Mouse (Mus musculus) E14TG2a.4 (cell line): ENCODE measurements around the gene Hps4.

Experiments used
- H3K27me3 ChIP-seq: 2 replicates; pipeline ENCODE4 v1.6.1; 2014; ENCODE audit warnings: low read length, control low read depth; ENCODE audit not compliant: insufficient read depth
- H3K36me3 ChIP-seq: 2 replicates; pipeline ENCODE4 v1.6.1; 2014; ENCODE audit warnings: low read length, control low read depth; ENCODE audit not compliant: insufficient read depth
- H3K4me1 ChIP-seq: replicated peaks from 2 replicates; pipeline ENCODE4 v1.6.1; 2014; ENCODE audit warnings: low read depth, low read length, control low read depth
- H3K4me3 ChIP-seq: replicated peaks from 2 replicates; pipeline ENCODE4 v1.5.1; 2014; ENCODE audit warnings: mild to moderate bottlenecking, low read length
- H3K9me3 ChIP-seq: 2 replicates; pipeline ENCODE4 v1.6.1; 2014; ENCODE audit warnings: low read length, control low read depth
- CTCF ChIP-seq: conservative IDR thresholded peaks from 2 replicates; pipeline ENCODE4 v1.5.1; 2014; ENCODE audit warnings: low read length
- NANOG ChIP-seq: IDR thresholded peaks from 2 replicates; pipeline ENCODE4 v1.6.1; 2014; ENCODE audit warnings: borderline replicate concordance, low read length, mixed read lengths
- POU5F1 ChIP-seq: IDR thresholded peaks from 2 replicates; pipeline ENCODE4 v1.6.1; 2014; ENCODE audit warnings: low read length, borderline replicate concordance

The Hps4 gene

GRCm38 (mm10) chr5:112342463-112343204, at the start of gene Hps4, which contains the start of gene Srrd:
Hps4 (plus strand) TSS chr5:112343083.
Srrd (minus strand) TSS chr5:112343040.
- Histone ChIP-seq H3K4me1 (peaks cover 26% of the 10 kb centered on the region), H3K27me3 (no peaks in the 10 kb centered on the region), H3K4me3 (peak within 1 kb of the TSS; percentile 96), H3K9me3 (no peaks in the 10 kb centered on the region), H3K36me3 (peaks cover 66% of the 10 kb centered on the region)
- TF ChIP-seq NANOG (no peak), CTCF (no peak), POU5F1 (no peak)

DNA sequence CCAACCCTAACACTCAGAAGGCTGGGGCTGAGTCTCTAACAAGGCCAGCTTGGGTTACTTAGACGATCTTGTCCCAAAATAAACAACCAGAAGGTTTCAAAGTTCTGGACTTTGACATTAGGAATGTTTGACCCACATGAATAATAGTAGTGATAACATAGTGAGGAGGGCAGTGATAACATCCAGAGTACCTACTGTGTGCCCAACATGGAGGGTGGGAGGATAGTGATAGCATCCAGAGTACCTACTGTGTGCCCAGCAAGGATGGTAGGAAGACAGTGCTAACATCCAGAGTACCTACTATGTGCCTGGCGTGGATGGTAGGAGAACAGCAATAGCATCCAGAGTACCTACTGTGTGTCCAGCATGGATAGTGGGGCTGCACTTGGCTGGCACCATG, 49.1 kb upstream of the Hps4 start:
- Histone ChIP-seq H3K4me1 (peaks cover 96% of the 10 kb centered on the region), H3K27me3 (no peaks in the 10 kb centered on the region), H3K9me3 (no peaks in the 10 kb centered on the region), H3K36me3 (peaks cover 12% of the 10 kb centered on the region), H3K4me3 (no peak overlapping the region)
- TF ChIP-seq NANOG (no peak), POU5F1 (no peak), CTCF (no peak)

DNA sequence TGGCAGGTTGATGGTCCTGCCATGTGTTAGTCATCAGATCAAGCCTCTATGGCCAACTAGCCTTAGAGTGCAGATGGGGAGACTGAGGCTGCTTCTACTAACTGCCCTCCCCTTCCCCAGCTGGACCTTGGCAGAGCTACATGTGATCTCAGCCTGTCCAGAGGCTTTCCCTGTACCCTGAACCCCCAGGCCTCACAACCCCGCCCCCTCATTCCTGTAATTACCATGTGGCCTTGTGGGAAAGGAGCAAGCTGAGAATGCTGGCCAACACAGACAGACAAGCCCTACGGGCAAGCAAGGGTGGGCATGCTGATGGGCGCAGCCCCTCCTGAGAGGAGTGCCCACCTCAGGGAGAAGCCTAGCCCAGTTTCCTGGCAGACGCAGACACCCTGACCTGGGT, 48.2 kb upstream of the Hps4 start:
- H3K36me3 ChIP-seq, result peaks cover 12% of the 10 kb centered on the region
- no peaks in the 10 kb centered on the region for H3K9me3 ChIP-seq
- peak overlapping the region; percentile 52 for H3K4me3 ChIP-seq
- no peaks in the 10 kb centered on the region for H3K27me3 ChIP-seq
- peaks cover 99% of the 10 kb centered on the region for H3K4me1 ChIP-seq
- TF ChIP-seq CTCF (no peak), NANOG (no peak), POU5F1 (no peak)

- Histone ChIP-seq H3K36me3 (peaks cover 12% of the 10 kb centered on the region), H3K27me3 (no peaks in the 10 kb centered on the region), H3K4me1 (peaks cover 99% of the 10 kb centered on the region), H3K4me3 (peak overlapping the region; percentile 52), H3K9me3 (no peaks in the 10 kb centered on the region)
- no peak; the same call in 1 of the 2 replicates for TF ChIP-seq NANOG
- peak; percentile 70 for TF ChIP-seq POU5F1
- TF ChIP-seq CTCF, result no peak
Measured at GRCm38 (mm10) chr5:112295162-112295561, 47.7 kb upstream of the Hps4 start.

DNA sequence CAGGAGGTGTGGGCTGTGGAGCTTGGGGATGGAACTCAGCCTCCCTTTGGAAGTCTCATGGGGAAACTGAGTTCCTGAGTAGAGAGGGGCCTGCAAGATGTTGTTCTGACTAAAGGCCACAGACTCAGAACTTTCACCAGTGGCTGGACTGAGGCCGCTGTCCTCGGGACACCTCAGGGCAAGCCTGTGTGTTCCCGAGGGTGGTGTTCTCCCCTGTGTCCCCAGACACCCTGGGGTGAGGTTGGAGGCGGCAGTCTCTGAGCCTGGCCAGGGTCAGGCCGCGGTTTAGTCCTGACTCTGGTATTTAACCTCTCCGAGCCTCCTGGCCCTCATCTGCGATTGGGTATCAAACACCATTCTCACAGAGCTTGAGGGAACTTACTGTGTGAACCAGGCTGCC, 47.3 kb upstream of the Hps4 start:
- TF ChIP-seq NANOG (no peak), POU5F1 (no peak), CTCF (no peak)
- H3K4me3 ChIP-seq, result peak overlapping the region; percentile 52; the same call in 1 of the 2 replicates
- H3K27me3 ChIP-seq, result no peaks in the 10 kb centered on the region
- H3K36me3 ChIP-seq, result peaks cover 12% of the 10 kb centered on the region
- H3K9me3 ChIP-seq, result no peaks in the 10 kb centered on the region
- H3K4me1 ChIP-seq, result peaks cover 99% of the 10 kb centered on the region

- H3K36me3 ChIP-seq, result peaks cover 12% of the 10 kb centered on the region
- TF ChIP-seq CTCF, result no peak
- H3K4me1 ChIP-seq, result peaks cover 99% of the 10 kb centered on the region
Measured at GRCm38 (mm10) chr5:112296404-112297181, 46.3 kb upstream of the Hps4 start.

GRCm38 (mm10) chr5:112297257-112297656, 45.6 kb upstream of the Hps4 start:
- no peak for TF ChIP-seq POU5F1
- no peak for TF ChIP-seq NANOG
- TF ChIP-seq CTCF, result no peak
- Histone ChIP-seq H3K27me3 (no peaks in the 10 kb centered on the region), H3K36me3 (peaks cover 16% of the 10 kb centered on the region), H3K4me1 (peaks cover 99% of the 10 kb centered on the region), H3K9me3 (no peaks in the 10 kb centered on the region), H3K4me3 (no peak overlapping the region)

More at GRCm38 (mm10) chr5:112296404-112297181, 46.3 kb upstream of the Hps4 start:
- H3K9me3 ChIP-seq, result no peaks in the 10 kb centered on the region
- no peaks in the 10 kb centered on the region for H3K27me3 ChIP-seq
- no peak overlapping the region for H3K4me3 ChIP-seq

GRCm38 (mm10) chr5:112298226-112298988, 44.5 kb upstream of the Hps4 start:
- Histone ChIP-seq H3K4me1 (peaks cover 93% of the 10 kb centered on the region), H3K9me3 (no peaks in the 10 kb centered on the region), H3K27me3 (no peaks in the 10 kb centered on the region), H3K36me3 (peaks cover 23% of the 10 kb centered on the region), H3K4me3 (0 out of 2 replicates have a peak overlapping the region, but pooled peaks have one; percentile 10)
- no peak for TF ChIP-seq NANOG
- TF ChIP-seq POU5F1, result no peak
- TF ChIP-seq CTCF, result no peak
